Mouse (Mus musculus) MEL (cell line): ENCODE measurements around the gene Il17rb. TPM values are rescaled to one million over a fixed set of nuclear protein-coding genes. Genes with fewer than 3 reads are reported as not detected.

ENCODE experiments used
- DNase-seq: peaks from one replicate; pipeline ENCODE4 v3.0.0; 2011; ENCODE audit warnings: low read depth, low spot score
- H3K27ac ChIP-seq: 2 replicates; pipeline ENCODE4 v1.5.1; 2012; ENCODE audit warnings: low read depth, mild to moderate bottlenecking, control low read depth, low read length, moderate library complexity; ENCODE audit not compliant: control insufficient read depth
- H3K27me3 ChIP-seq, 2 experiments: fragments of 150-350 bp in 1 of 2; sonication (generic) in 1 of 2; 2 replicates each; pipeline ENCODE4 v1.6.1; 2012; ENCODE audit warnings: low read length in 2 of 2, mild to moderate bottlenecking in 2 of 2, improper control_type of control experiment in 1 of 2, moderate library complexity in 1 of 2; ENCODE audit not compliant: insufficient read depth in 2 of 2, control insufficient read depth in 1 of 2
- H3K36me3 ChIP-seq, 2 experiments: 2 replicates each; pipeline ENCODE4 v1.6.1; 2012 to 2014; ENCODE audit warnings: low read length in 2 of 2, improper control_type of control experiment in 1 of 2, inconsistent platforms in 1 of 2, mild to moderate bottlenecking in 1 of 2; ENCODE audit not compliant: insufficient read depth in 2 of 2, control insufficient read depth in 1 of 2
- H3K4me1 ChIP-seq, 2 experiments: fragments of 150-350 bp in 1 of 2; sonication (generic) in 1 of 2; 2 replicates each; pipeline ENCODE4 v1.6.1; 2012; ENCODE audit warnings: low read length in 2 of 2, improper control_type of control experiment in 1 of 2, mild to moderate bottlenecking in 1 of 2; ENCODE audit not compliant: insufficient read depth in 2 of 2, control insufficient read depth in 1 of 2
- H3K4me3 ChIP-seq, 2 experiments: fragments of 150-350 bp in 1 of 2; sonication (generic) in 1 of 2; 2 replicates each; pipeline ENCODE4 v1.5.1; 2012; ENCODE audit warnings: low read depth in 2 of 2, low read length in 2 of 2, mild to moderate bottlenecking in 2 of 2, moderate library complexity in 2 of 2, control low read depth in 1 of 2, improper control_type of control experiment in 1 of 2; ENCODE audit not compliant: control insufficient read depth in 1 of 2, insufficient read depth in 1 of 2
- H3K79me2 ChIP-seq: 2 replicates; pipeline ENCODE4 v1.6.1; 2012; ENCODE audit warnings: mild to moderate bottlenecking, low read length, moderate library complexity; ENCODE audit not compliant: control insufficient read depth, poor library complexity, insufficient read depth
- H3K9ac ChIP-seq: 2 replicates; pipeline ENCODE4 v1.6.1; 2012; ENCODE audit warnings: low read depth, mild to moderate bottlenecking, control low read depth, low read length, moderate library complexity; ENCODE audit not compliant: control insufficient read depth, poor library complexity, severe bottlenecking
- H3K9me3 ChIP-seq: fragments of 150-350 bp; sonication (generic); replicated peaks from 2 replicates; pipeline ENCODE4 v1.6.1; 2012; ENCODE audit warnings: mild to moderate bottlenecking, low read length, improper control_type of control experiment, moderate library complexity; ENCODE audit not compliant: insufficient read depth
- BHLHE40 ChIP-seq: IDR thresholded peaks from 2 replicates; pipeline ENCODE4 v1.6.1; 2012; ENCODE audit warnings: low read depth, mild to moderate bottlenecking, inconsistent platforms, low read length, improper control_type of control experiment, borderline replicate concordance
- CHD1 ChIP-seq: IDR thresholded peaks from 2 replicates; pipeline ENCODE4 v1.6.1; 2012; ENCODE audit warnings: low read depth, mild to moderate bottlenecking, inconsistent platforms, low read length, improper control_type of control experiment
- CHD2 ChIP-seq: IDR thresholded peaks from 2 replicates; pipeline ENCODE4 v1.6.1; 2011; ENCODE audit warnings: low read length, improper control_type of control experiment
- EP300 ChIP-seq, 2 experiments: IDR thresholded peaks; 2 replicates each; pipeline ENCODE4 v1.6.1; 2011; ENCODE audit warnings: improper control_type of control experiment in 2 of 2, low read length in 2 of 2, low read depth in 1 of 2, mild to moderate bottlenecking in 1 of 2
- GATA1 ChIP-seq: IDR thresholded peaks from 2 replicates; pipeline ENCODE4 v1.6.1; 2011; ENCODE audit warnings: low read depth, low read length, improper control_type of control experiment
- HCFC1 ChIP-seq: IDR thresholded peaks from 2 replicates; pipeline ENCODE4 v1.6.1; 2012; ENCODE audit warnings: low read depth, mild to moderate bottlenecking, inconsistent platforms, low read length, improper control_type of control experiment, moderate library complexity
- KAT2A ChIP-seq: conservative IDR thresholded peaks from 2 replicates; pipeline ENCODE4 v1.6.1; 2012; ENCODE audit warnings: low read depth, low read length, improper control_type of control experiment, inconsistent platforms
- MAFK ChIP-seq: IDR thresholded peaks from 2 replicates; pipeline ENCODE4 v1.6.1; 2011; ENCODE audit warnings: low read depth, mild to moderate bottlenecking, low read length, improper control_type of control experiment, borderline replicate concordance
- MAZ ChIP-seq: IDR thresholded peaks from 2 replicates; pipeline ENCODE4 v1.6.1; 2012; ENCODE audit warnings: low read depth, mild to moderate bottlenecking, inconsistent platforms, low read length, improper control_type of control experiment
- MXI1 ChIP-seq: IDR thresholded peaks from 2 replicates; pipeline ENCODE4 v1.6.1; 2011; ENCODE audit warnings: mild to moderate bottlenecking, low read depth, low read length, improper control_type of control experiment
- MYB ChIP-seq: IDR thresholded peaks from 2 replicates; pipeline ENCODE4 v1.6.1; 2011; ENCODE audit warnings: mild to moderate bottlenecking, low read depth, low read length, improper control_type of control experiment
- MYC ChIP-seq: IDR thresholded peaks from 2 replicates; pipeline ENCODE4 v1.6.1; 2011; ENCODE audit warnings: low read depth, mild to moderate bottlenecking, low read length, improper control_type of control experiment, moderate library complexity
- NELFE ChIP-seq: IDR thresholded peaks from 2 replicates; pipeline ENCODE4 v1.6.1; 2011; ENCODE audit warnings: low read depth, low read length, improper control_type of control experiment
- NRF1 ChIP-seq: IDR thresholded peaks from 2 replicates; pipeline ENCODE4 v1.6.1; 2014; ENCODE audit warnings: low read depth, mild to moderate bottlenecking, inconsistent platforms, low read length, improper control_type of control experiment, moderate library complexity; ENCODE audit not compliant: poor library complexity, insufficient read depth, severe bottlenecking
- POLR2A ChIP-seq, 2 experiments: IDR thresholded peaks; 2 replicates each; pipeline ENCODE4 v1.6.1; 2011 to 2012; ENCODE audit warnings: low read length in 2 of 2, mild to moderate bottlenecking in 2 of 2, control low read depth in 1 of 2, improper control_type of control experiment in 1 of 2, low read depth in 1 of 2, moderate library complexity in 1 of 2; ENCODE audit not compliant: control insufficient read depth in 1 of 2, insufficient read depth in 1 of 2, poor library complexity in 1 of 2
- POLR2AphosphoS2 ChIP-seq: IDR thresholded peaks from 2 replicates; pipeline ENCODE4 v1.6.1; 2011; ENCODE audit warnings: low read length, improper control_type of control experiment
- POLR2AphosphoS5 ChIP-seq: IDR thresholded peaks from 2 replicates; pipeline ENCODE4 v1.6.1; 2012; ENCODE audit warnings: low read depth, borderline replicate concordance, mild to moderate bottlenecking, inconsistent platforms, low read length, moderate library complexity, mixed read lengths
- RAD21 ChIP-seq: IDR thresholded peaks from 2 replicates; pipeline ENCODE4 v1.6.1; 2011; ENCODE audit warnings: mild to moderate bottlenecking, low read depth, low read length, improper control_type of control experiment
- RCOR1 ChIP-seq: IDR thresholded peaks from 2 replicates; pipeline ENCODE4 v1.6.1; 2012; ENCODE audit warnings: low read depth, mild to moderate bottlenecking, inconsistent platforms, low read length, improper control_type of control experiment
- SIN3A ChIP-seq: IDR thresholded peaks from 2 replicates; pipeline ENCODE4 v1.6.1; 2012; ENCODE audit warnings: low read length, improper control_type of control experiment, inconsistent platforms
- TCF12 ChIP-seq: IDR thresholded peaks from 2 replicates; pipeline ENCODE4 v1.6.1; 2014; ENCODE audit warnings: low read depth, mild to moderate bottlenecking, inconsistent platforms, low read length, improper control_type of control experiment, moderate library complexity
- UBTF ChIP-seq: IDR thresholded peaks from 2 replicates; pipeline ENCODE4 v1.6.1; 2012; ENCODE audit warnings: low read depth, mild to moderate bottlenecking, inconsistent platforms, low read length, improper control_type of control experiment, moderate library complexity, borderline replicate concordance; ENCODE audit not compliant: insufficient read depth
- USF1 ChIP-seq: IDR thresholded peaks from 2 replicates; pipeline ENCODE4 v1.6.1; 2014; ENCODE audit warnings: low read depth, mild to moderate bottlenecking, inconsistent platforms, low read length, improper control_type of control experiment, moderate library complexity
- ZKSCAN1 ChIP-seq: IDR thresholded peaks from 2 replicates; pipeline ENCODE4 v1.6.1; 2012; ENCODE audit warnings: low read depth, mild to moderate bottlenecking, inconsistent platforms, low read length, improper control_type of control experiment, moderate library complexity
- ZMIZ1 ChIP-seq: IDR thresholded peaks from 2 replicates; pipeline ENCODE4 v1.6.1; 2012; ENCODE audit warnings: low read depth, mild to moderate bottlenecking, inconsistent platforms, low read length, improper control_type of control experiment, moderate library complexity
- polyA plus RNA-seq, 2 experiments: library from polyadenylated mRNA; stranded (reverse) in 1 of 2; unstranded in 1 of 2; fragments of >175 nt in 1 of 2; fragments of >200 nt in 1 of 2; gene quantifications; 2 replicates each; pipeline versions ENCODE4 v1.2.1 to v1.2.4; 2012; ENCODE audit warnings: low replicate concordance in 2 of 2, low read depth in 1 of 2; ENCODE audit not compliant: insufficient read length in 2 of 2, insufficient read depth in 1 of 2, missing spikeins in 1 of 2
- total RNA-seq: library from RNA; depleted of rRNA; stranded (reverse); fragments of 300-350 nt; gene quantifications from 2 replicates; pipeline ENCODE4 v1.2.3, GENCODE M21; 2012

Gene Il17rb
- total and polyA plus RNA-seq, 3 experiments: 0.08 to 0.13 TPM; not detected in 1

DNA sequence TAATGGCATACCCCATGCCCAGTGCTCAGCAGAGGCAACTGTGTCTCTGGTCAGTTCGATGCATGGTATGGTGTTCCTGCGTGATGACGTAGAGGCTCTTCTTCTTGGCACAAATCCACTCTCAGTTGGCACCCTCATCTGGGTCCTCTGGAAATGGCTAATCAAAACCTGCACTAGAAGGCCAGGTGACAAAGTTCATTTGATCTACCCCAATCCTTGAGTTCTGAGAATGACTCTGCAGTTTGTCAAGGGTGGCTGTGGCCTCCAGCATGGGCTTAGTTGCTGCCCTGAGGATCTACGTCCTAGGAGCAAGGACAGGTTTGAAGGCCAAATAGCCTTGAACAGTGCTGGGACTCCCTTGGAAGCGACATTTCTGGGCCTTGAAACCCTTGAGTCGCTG, 10.2 kb upstream of the Il17rb start:
- H3K4me3 ChIP-seq: no peak overlapping the region
- H3K27me3 ChIP-seq: no peaks in the 10 kb centered on the region; a peak in 1 of 4 replicates
- no peaks in the 10 kb centered on the region for H3K79me2 ChIP-seq
- H3K9ac ChIP-seq: no peak overlapping the region
- no peaks in the 10 kb centered on the region for H3K36me3 ChIP-seq
- no peaks in the 10 kb centered on the region for H3K4me1 ChIP-seq
- H3K27ac ChIP-seq: no peak overlapping the region
- no peak for DNase-seq
- no peaks in the 10 kb centered on the region for H3K9me3 ChIP-seq
- TF ChIP-seq BHLHE40: no peak
- no peak for TF ChIP-seq POLR2AphosphoS2
- TF ChIP-seq MYC: no peak

DNA sequence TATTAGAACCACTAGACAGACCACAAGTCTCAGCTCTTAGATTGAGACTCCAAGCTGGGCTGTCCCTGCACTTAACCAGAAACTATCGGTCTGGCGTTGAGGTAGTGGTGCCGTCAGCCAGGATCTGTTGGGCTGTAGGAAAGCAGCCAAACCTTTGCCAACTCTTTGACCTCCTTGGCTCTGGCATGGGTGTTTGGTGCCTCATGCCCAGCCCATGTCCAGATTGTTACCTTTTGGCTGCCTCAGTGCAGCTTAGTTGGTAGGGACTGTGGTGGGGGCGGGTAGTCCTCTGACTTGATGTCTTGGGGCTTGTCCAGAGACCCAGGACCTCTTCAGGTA, 9.7 kb upstream of the Il17rb start:
- no peaks in the 10 kb centered on the region for H3K9me3 ChIP-seq
- H3K27me3 ChIP-seq: no peaks in the 10 kb centered on the region; a peak in 1 of 4 replicates
- no peak for DNase-seq
- H3K4me3 ChIP-seq: no peak overlapping the region
- H3K4me1 ChIP-seq: no peaks in the 10 kb centered on the region
- H3K9ac ChIP-seq: no peak overlapping the region
- H3K27ac ChIP-seq: no peak overlapping the region
- H3K36me3 ChIP-seq: no peaks in the 10 kb centered on the region
- no peaks in the 10 kb centered on the region for H3K79me2 ChIP-seq
- no peak for TF ChIP-seq MYB
- TF ChIP-seq RCOR1: no peak
- no peak for TF ChIP-seq HCFC1
- TF ChIP-seq MXI1: no peak
- no peak for TF ChIP-seq SIN3A
- no peak for TF ChIP-seq NRF1
- no peak for TF ChIP-seq RAD21
- TF ChIP-seq EP300 (IDR thresholded peaks at IDR 0.05; ENCODE audit: low read depth in 1 of 2, low read length in 2 of 2): no peak
- no peak for TF ChIP-seq USF1
- TF ChIP-seq CHD2: no peak
- no peak for TF ChIP-seq NELFE
- no peak for TF ChIP-seq BHLHE40
- no peak for TF ChIP-seq MYC
- no peak for TF ChIP-seq POLR2AphosphoS5

GRCm38 (mm10) chr14:30017794-30018462, 9.2 kb upstream of the Il17rb start:
- Histone ChIP-seq H3K9me3 (no peaks in the 10 kb centered on the region), H3K4me1 (no peaks in the 10 kb centered on the region)
- no peak for DNase-seq
- no peak for TF ChIP-seq UBTF
- no peak for TF ChIP-seq KAT2A
- TF ChIP-seq ZMIZ1: no peak
- no peak for TF ChIP-seq SIN3A
- TF ChIP-seq HCFC1: no peak
- TF ChIP-seq ZKSCAN1: no peak
- TF ChIP-seq MYC: no peak
- TF ChIP-seq MXI1: no peak
- TF ChIP-seq TCF12: no peak
- TF ChIP-seq GATA1: no peak
- no peak for TF ChIP-seq POLR2AphosphoS5
- TF ChIP-seq MAZ: no peak
- no peak for TF ChIP-seq POLR2A (IDR thresholded peaks at IDR 0.05; ENCODE audit: control insufficient read depth in 1 of 2, insufficient read depth in 1 of 2, low read depth in 1 of 2, low read length in 2 of 2, poor library complexity in 1 of 2)
- TF ChIP-seq MAFK: no peak
- no peak for TF ChIP-seq CHD2
- no peak for TF ChIP-seq CHD1

More at GRCm38 (mm10) chr14:30017794-30018462, 9.2 kb upstream of the Il17rb start:
- Histone ChIP-seq H3K27me3 (no peaks in the 10 kb centered on the region; a peak in 1 of 4 replicates), H3K9ac (no peak overlapping the region), H3K27ac (no peak overlapping the region), H3K36me3 (no peaks in the 10 kb centered on the region), H3K4me3 (no peak overlapping the region), H3K79me2 (no peaks in the 10 kb centered on the region)
